Mouse (Mus musculus): Measurements from ENCODE around the gene D2hgdh. TPM values are rescaled to one million over a fixed set of nuclear protein-coding genes. Genes with fewer than 3 reads are reported as not detected.
"Not testable (repeated sequence)": the region's sequence is repeated elsewhere in the genome, so short reads cannot be mapped to it uniquely, and the experiment has no call there.

Gene D2hgdh
- total RNA-seq, 1 experiment: 11.0 TPM

- peak overlapping the region; percentile 74 to 75 for H3K4me3 ChIP-seq (ENCODE audit: insufficient read depth in 1 of 2, low read depth in 1 of 2, low read length in 2 of 2, poor library complexity in 1 of 2, severe bottlenecking in 1 of 2)
These were observed 481 bp downstream of the D2hgdh start for GRCm38 (mm10) chr1:93825105-93825674.

DNA sequence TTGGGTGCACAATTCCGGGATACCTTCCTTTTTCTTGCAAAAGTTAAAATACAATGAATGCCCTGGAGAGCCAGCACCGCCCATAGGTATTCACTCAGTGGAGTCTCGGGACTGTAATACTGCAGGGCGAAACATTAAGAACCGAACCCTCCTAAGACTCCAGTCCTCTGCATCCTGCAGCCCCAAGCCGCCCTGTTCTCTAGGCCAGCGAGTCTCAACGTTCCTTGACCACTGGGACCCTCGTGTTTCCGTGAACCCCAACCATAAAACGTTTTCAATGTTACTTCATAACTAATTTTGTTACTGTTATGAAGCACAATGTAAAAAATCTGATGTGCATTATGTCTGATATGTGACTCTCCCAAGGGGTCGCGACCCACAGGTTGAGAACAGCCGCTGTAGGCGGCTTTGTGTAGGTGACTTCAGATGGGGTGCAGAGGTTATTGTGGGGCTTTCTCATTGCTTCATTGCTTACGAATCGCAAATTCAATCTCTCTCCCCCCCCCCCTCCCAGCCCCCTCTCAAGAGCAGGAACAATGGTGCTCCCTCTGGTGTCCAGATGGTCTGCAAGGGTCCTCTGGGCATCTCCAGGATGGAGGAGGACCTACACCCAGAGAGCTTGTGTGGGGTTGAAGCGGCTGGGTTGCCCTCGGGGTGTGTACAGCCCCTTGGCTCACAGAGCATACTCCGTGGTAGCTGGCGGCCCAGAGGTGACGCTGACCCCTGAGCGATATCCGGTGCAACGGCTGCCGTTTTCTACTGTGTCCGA, 1.2 kb downstream of the D2hgdh start:
- H3K36me3 ChIP-seq (ENCODE audit: control insufficient read depth, insufficient read depth, low read length, poor library complexity, severe bottlenecking): peaks cover 5% of the 10 kb centered on the region
- H3K27ac ChIP-seq (ENCODE audit: insufficient read depth, low read depth, low read length, poor library complexity, severe bottlenecking): no peak overlapping the region
- peak overlapping the region; percentile 74 to 75 for H3K4me3 ChIP-seq (ENCODE audit: insufficient read depth in 1 of 2, low read depth in 1 of 2, low read length in 2 of 2, poor library complexity in 1 of 2, severe bottlenecking in 1 of 2)
- peaks cover 0 to 6% of the 10 kb centered on the region in 2 experiments; a peak in 2 of 4 replicates for H3K4me1 ChIP-seq (ENCODE audit: control insufficient read depth in 2 of 2, insufficient read depth in 2 of 2, low read length in 2 of 2, poor library complexity in 1 of 2)
- DNase-seq (ENCODE audit: low read depth, low spot score): no peak
- H3K9ac ChIP-seq (ENCODE audit: insufficient read depth, low read depth, low read length, poor library complexity, severe bottlenecking): peak overlapping the region; percentile 77; the same call in 1 of the 2 replicates
- TF ChIP-seq CHD2 (IDR thresholded peaks at IDR 0.05; ENCODE audit: low read depth, low read length) (peak; percentile 96), ZC3H11A (IDR thresholded peaks at IDR 0.05; ENCODE audit: borderline replicate concordance, low read depth, low read length) (no peak)
- in situ Hi-C loops (cut with MboI; ENCODE audit: low sequenced_read_pairs in 2 of 2, unreplicated experiment in 2 of 2): no loop called here
- H3K9me3 ChIP-seq (ENCODE audit: control insufficient read depth, insufficient read depth, low read depth, low read length): no peaks in the 10 kb centered on the region

More at GRCm38 (mm10) chr1:93825105-93825674, 481 bp downstream of the D2hgdh start:
- H3K9me3 ChIP-seq (ENCODE audit: control insufficient read depth, insufficient read depth, low read depth, low read length): no peaks in the 10 kb centered on the region
- 0 out of 2 replicates have a peak, but pooled peaks have one; percentile 15 for TF ChIP-seq ZNF384 (IDR thresholded peaks at IDR 0.05; ENCODE audit: low read depth, low read length)
- TF ChIP-seq CHD2 (IDR thresholded peaks at IDR 0.05; ENCODE audit: low read depth, low read length): no peak
- peak; percentile 18; the same call in 1 of the 2 replicates for TF ChIP-seq HCFC1 (IDR thresholded peaks at IDR 0.05; ENCODE audit: borderline replicate concordance, insufficient read depth, low read length)
- no peak for TF ChIP-seq ZC3H11A (IDR thresholded peaks at IDR 0.05; ENCODE audit: borderline replicate concordance, low read depth, low read length)
- TF ChIP-seq MAFK (IDR thresholded peaks at IDR 0.05; ENCODE audit: insufficient read depth, low read depth, low read length): no peak
- peak overlapping the region; percentile 72 for H3K27ac ChIP-seq (ENCODE audit: insufficient read depth, low read depth, low read length, poor library complexity, severe bottlenecking)
- H3K4me1 ChIP-seq (ENCODE audit: control insufficient read depth in 2 of 2, insufficient read depth in 2 of 2, low read length in 2 of 2, poor library complexity in 1 of 2): peaks cover 0 to 6% of the 10 kb centered on the region in 2 experiments; a peak in 2 of 4 replicates
- peak; percentile 86 for DNase-seq (ENCODE audit: low read depth, low spot score)
- in situ Hi-C loops (cut with MboI; ENCODE audit: low sequenced_read_pairs in 2 of 2, unreplicated experiment in 2 of 2): no loop called here
- H3K36me3 ChIP-seq (ENCODE audit: control insufficient read depth, insufficient read depth, low read length, poor library complexity, severe bottlenecking): peaks cover 8% of the 10 kb centered on the region
- peak overlapping the region; percentile 77 for H3K9ac ChIP-seq (ENCODE audit: insufficient read depth, low read depth, low read length, poor library complexity, severe bottlenecking)

DNA sequence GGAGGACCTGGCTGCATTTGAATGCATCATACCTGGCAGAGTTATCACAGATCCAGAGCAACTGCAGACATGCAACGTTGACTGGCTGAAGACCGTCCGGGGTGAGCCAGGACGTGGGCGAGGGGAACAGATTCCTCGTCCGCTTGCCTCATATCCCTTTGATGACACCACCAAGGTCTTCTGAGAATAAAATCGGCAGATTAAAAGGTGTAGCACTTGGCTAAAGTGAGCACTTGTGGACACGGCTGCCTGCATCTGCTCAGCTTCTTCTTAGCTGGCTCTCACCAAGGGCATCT, 1.8 kb downstream of the D2hgdh start:
- TF ChIP-seq HCFC1 (IDR thresholded peaks at IDR 0.05; ENCODE audit: borderline replicate concordance, insufficient read depth, low read length) (no peak), ZC3H11A (IDR thresholded peaks at IDR 0.05; ENCODE audit: borderline replicate concordance, low read depth, low read length) (no peak), ZNF384 (IDR thresholded peaks at IDR 0.05; ENCODE audit: low read depth, low read length) (no peak), CHD2 (IDR thresholded peaks at IDR 0.05; ENCODE audit: low read depth, low read length) (no peak), MAFK (IDR thresholded peaks at IDR 0.05; ENCODE audit: insufficient read depth, low read depth, low read length) (no peak)
- H3K9me3 ChIP-seq (ENCODE audit: control insufficient read depth, insufficient read depth, low read depth, low read length): no peaks in the 10 kb centered on the region
- peaks cover 0 to 6% of the 10 kb centered on the region in 2 experiments; a peak in 2 of 4 replicates for H3K4me1 ChIP-seq (ENCODE audit: control insufficient read depth in 2 of 2, insufficient read depth in 2 of 2, low read length in 2 of 2, poor library complexity in 1 of 2)
- H3K36me3 ChIP-seq (ENCODE audit: control insufficient read depth, insufficient read depth, low read length, poor library complexity, severe bottlenecking): peaks cover under 1% of the 10 kb centered on the region; the same call in 1 of the 2 replicates
- peak overlapping the region; percentile 12; the same call in 1 of the 2 replicates for H3K9ac ChIP-seq (ENCODE audit: insufficient read depth, low read depth, low read length, poor library complexity, severe bottlenecking)
- no peak overlapping the region for H3K27ac ChIP-seq (ENCODE audit: insufficient read depth, low read depth, low read length, poor library complexity, severe bottlenecking)
- in situ Hi-C loops (cut with MboI; ENCODE audit: low sequenced_read_pairs in 2 of 2, unreplicated experiment in 2 of 2): no loop called here
- DNase-seq (ENCODE audit: low read depth, low spot score): no peak
- peak overlapping the region; percentile 2 to 74; a peak in 2 of 4 replicates for H3K4me3 ChIP-seq (ENCODE audit: insufficient read depth in 1 of 2, low read depth in 1 of 2, low read length in 2 of 2, poor library complexity in 1 of 2, severe bottlenecking in 1 of 2)

DNA sequence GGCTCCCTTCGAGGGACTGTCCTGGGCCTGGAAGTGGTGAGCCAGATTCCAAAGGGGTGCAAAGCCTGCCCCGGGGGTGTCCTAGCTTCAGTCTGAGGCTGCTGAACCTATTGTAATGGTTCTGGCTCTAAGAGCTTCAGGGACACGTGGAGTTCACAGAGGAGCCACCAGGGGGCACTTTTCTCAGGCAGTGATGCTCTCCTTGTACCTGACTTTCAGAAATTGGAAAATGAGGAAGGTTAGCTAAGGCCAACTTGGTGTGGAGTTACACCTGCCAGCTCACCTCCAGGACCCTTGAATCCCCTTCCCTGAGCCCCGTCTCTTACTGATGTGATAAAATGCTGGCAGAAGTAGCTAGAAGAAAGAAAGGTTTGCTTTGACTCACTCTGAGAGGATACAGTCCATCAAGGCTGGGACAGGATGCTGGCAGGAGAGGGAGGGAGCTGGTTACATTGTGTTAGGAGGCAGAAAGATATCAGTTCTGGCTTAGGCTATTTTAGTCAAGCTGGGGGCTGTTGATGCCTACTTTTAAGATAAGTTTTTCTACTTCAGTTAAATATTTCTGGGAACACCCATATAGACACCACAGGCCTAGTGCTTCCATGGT, 8.1 kb downstream of the D2hgdh start:
- H3K4me1 ChIP-seq (ENCODE audit: control insufficient read depth in 2 of 2, insufficient read depth in 2 of 2, low read length in 2 of 2, poor library complexity in 1 of 2): not testable (repeated sequence)

More for the DNA sequence above, 8.1 kb downstream of the D2hgdh start:
- in situ Hi-C loops (cut with MboI; ENCODE audit: low sequenced_read_pairs in 2 of 2, unreplicated experiment in 2 of 2); H3K9ac ChIP-seq (ENCODE audit: insufficient read depth, low read depth, low read length, poor library complexity, severe bottlenecking); DNase-seq (ENCODE audit: low read depth, low spot score); H3K27ac ChIP-seq (ENCODE audit: insufficient read depth, low read depth, low read length, poor library complexity, severe bottlenecking); H3K9me3 ChIP-seq (ENCODE audit: control insufficient read depth, insufficient read depth, low read depth, low read length); H3K4me3 ChIP-seq (ENCODE audit: insufficient read depth in 1 of 2, low read depth in 1 of 2, low read length in 2 of 2, poor library complexity in 1 of 2, severe bottlenecking in 1 of 2); H3K36me3 ChIP-seq (ENCODE audit: control insufficient read depth, insufficient read depth, low read length, poor library complexity, severe bottlenecking): not testable (repeated sequence)
